Mouse (Mus musculus): Measurements from ENCODE around the gene Ankrd13a.
"Not testable (repeated sequence)": the region's sequence is repeated elsewhere in the genome, so short reads cannot be mapped to it uniquely, and the experiment has no call there.

Gene Ankrd13a

GRCm38 (mm10) chr5:114829740-114830139 lies 55.3 kb downstream of the Ankrd13a start:
- DNase-seq (ENCODE audit: low spot score), result no peak

- DNase-seq (ENCODE audit: low spot score), result no peak
These were observed 62.4 kb downstream of the Ankrd13a start for GRCm38 (mm10) chr5:114836886-114837285.

GRCm38 (mm10) chr5:114840481-114840880 lies 66.0 kb downstream of the Ankrd13a start:
- not testable (repeated sequence) for DNase-seq (ENCODE audit: low spot score)

- not testable (repeated sequence) for DNase-seq (ENCODE audit: low spot score)
These were observed 67.7 kb downstream of the Ankrd13a start for GRCm38 (mm10) chr5:114842155-114842554.

- DNase-seq (ENCODE audit: low spot score), result no peak
These were observed 68.2 kb downstream of the Ankrd13a start for GRCm38 (mm10) chr5:114842674-114843073.

GRCm38 (mm10) chr5:114844371-114844770 lies 69.9 kb downstream of the Ankrd13a start:
- DNase-seq (ENCODE audit: low spot score), result not testable (repeated sequence)

GRCm38 (mm10) chr5:114851565-114852236 lies 77.2 kb downstream of the Ankrd13a start:
- DNase-seq (ENCODE audit: low spot score), result no peak

- DNase-seq (ENCODE audit: low spot score), result not testable (repeated sequence)
These were observed 78.9 kb downstream of the Ankrd13a start, which contains the start of gene 4930519G04Rik for GRCm38 (mm10) chr5:114853364-114853763. 4930519G04Rik (plus strand) TSS chr5:114853664.

All from left cerebral cortex, adult 11 months (tissue).